Mouse (Mus musculus): ENCODE measurements around the gene BC004004. TPM values are rescaled to one million over a fixed set of nuclear protein-coding genes. Genes with fewer than 3 reads are reported as not detected.

BC004004 gene
- polyA plus RNA-seq, 1 experiment, result 102 TPM

DNA sequence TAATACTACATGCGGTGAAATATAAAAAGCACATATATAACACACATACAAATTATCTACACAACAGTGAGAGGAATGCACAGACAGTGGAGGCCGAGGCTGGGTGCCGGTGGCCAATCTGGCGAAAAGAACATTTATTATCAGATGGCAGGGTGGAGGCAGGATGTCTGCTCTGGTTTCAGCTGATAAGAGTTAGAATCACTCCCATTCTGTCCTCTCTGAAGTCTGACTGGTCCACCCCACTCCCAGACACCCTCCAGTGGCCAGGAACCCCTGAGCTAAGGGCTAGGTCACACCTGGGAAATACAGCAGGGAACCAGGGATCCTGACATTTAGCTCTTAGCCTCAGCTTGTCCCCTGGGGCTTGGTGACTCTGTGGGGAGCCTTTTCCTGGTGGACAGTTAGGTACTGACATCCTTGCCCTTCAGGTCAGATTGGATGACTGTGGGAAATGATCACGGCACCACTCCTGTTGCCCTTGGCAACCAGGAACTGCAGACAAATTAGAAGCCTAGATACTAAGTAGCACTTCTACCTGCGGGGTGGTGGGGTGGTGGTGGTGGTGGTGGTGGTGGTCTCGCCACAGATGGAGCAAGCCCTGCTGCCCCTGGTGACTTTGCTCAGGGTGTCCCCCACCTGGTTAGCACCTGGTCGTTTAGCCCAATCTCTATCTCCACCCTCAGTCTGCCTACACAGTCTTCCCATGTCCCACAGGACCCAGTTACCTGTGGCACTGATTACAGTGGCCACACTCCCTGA lies 51.5 kb downstream of the BC004004 start:
- WGBS, result 81% methylated on average over 8 of the region's 8 CpGs

DNA sequence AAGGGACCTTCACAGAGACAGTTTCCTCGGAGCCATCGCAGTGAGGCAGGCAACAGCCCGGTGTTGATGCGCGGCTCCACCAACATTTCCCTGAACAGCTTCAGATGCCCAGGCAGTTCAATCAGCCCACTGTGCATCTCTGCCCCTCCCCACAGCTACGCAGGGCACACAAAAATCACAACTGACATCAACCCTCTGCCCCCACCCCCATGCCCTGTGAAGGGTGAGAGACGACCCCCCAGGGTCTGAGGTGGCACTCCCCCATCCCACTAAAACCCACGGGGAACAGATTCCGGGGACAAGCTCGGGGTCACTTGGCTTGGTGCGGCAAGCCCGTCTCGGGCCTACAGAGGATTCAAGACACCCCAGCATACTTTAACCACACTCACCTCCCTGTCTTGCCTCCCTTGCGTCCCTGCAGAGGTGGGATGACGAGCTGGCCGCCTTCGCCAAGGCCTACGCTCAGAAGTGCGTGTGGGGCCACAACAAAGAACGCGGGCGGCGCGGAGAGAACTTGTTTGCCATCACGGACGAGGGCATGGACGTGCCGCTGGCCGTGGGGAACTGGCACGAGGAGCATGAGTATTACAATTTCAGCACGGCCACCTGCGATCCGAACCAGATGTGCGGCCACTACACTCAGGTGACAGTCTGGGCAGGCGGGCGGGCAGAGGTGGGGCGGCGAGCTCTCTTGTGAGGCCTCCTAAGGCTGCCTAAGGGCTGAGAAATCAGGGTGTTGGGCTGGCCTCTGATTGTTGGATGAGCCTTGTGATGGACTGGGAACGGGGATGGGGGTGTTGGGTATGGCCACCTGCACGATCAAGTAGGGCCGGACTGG lies 53.4 kb downstream of the BC004004 start:
- Histone ChIP-seq H3K4me3 (replicated peaks; ENCODE audit: insufficient read depth, low read depth, low read length) (no peak overlapping the region), H3K27ac (ENCODE audit: insufficient read depth, low read length) (no peak overlapping the region), H3K27me3 (ENCODE audit: control insufficient read depth, insufficient read depth, low read length) (no peaks in the 10 kb centered on the region; the same call in 1 of the 2 replicates), H3K4me1 (ENCODE audit: control insufficient read depth, insufficient read depth, low read length) (no peaks in the 10 kb centered on the region)
- 57% methylated on average over 41 of the region's 41 CpGs for WGBS
- TF ChIP-seq POLR2A (IDR thresholded peaks at IDR 0.05; ENCODE audit: borderline replicate concordance, insufficient read depth, low read length), result no peak
- no peak for TF ChIP-seq CTCF (IDR thresholded peaks at IDR 0.05; ENCODE audit: borderline replicate concordance, insufficient read depth, low read depth, low read length)
- DNase-seq, result no peak

More for the DNA sequence above, 51.5 kb downstream of the BC004004 start:
- DNase-seq, result no peak
- Histone ChIP-seq H3K4me3 (replicated peaks; ENCODE audit: insufficient read depth, low read depth, low read length) (no peak overlapping the region), H3K27ac (ENCODE audit: insufficient read depth, low read length) (no peak overlapping the region), H3K4me1 (ENCODE audit: control insufficient read depth, insufficient read depth, low read length) (no peaks in the 10 kb centered on the region), H3K27me3 (ENCODE audit: control insufficient read depth, insufficient read depth, low read length) (no peaks in the 10 kb centered on the region)
- TF ChIP-seq CTCF (IDR thresholded peaks at IDR 0.05; ENCODE audit: borderline replicate concordance, insufficient read depth, low read depth, low read length) (no peak), POLR2A (IDR thresholded peaks at IDR 0.05; ENCODE audit: borderline replicate concordance, insufficient read depth, low read length) (no peak)

DNA sequence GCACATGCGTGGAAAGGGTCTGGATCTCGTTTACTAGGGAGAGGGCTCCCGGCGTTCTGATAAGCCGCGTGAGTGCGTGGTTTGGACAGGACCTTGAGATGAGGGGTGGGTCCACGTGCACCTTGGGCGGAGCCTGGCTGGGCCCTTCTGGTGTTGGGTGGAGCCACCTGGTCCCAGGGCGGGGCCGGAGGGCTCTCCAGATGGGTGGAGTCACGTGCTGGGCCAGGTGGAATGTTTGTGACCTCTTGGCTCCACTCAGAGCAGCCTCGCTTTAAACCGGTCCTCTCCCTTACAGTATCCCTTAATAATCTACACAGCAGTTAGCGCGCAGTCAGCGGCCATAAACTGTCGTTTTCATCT lies 54.0 kb downstream of the BC004004 start:
- 65% methylated on average over 18 of the region's 18 CpGs for WGBS
- Histone ChIP-seq H3K4me3 (replicated peaks; ENCODE audit: insufficient read depth, low read depth, low read length) (no peak overlapping the region), H3K27ac (ENCODE audit: insufficient read depth, low read length) (no peak overlapping the region), H3K4me1 (ENCODE audit: control insufficient read depth, insufficient read depth, low read length) (no peaks in the 10 kb centered on the region), H3K27me3 (ENCODE audit: control insufficient read depth, insufficient read depth, low read length) (no peaks in the 10 kb centered on the region; the same call in 1 of the 2 replicates)
- no peak for DNase-seq
- TF ChIP-seq POLR2A (IDR thresholded peaks at IDR 0.05; ENCODE audit: borderline replicate concordance, insufficient read depth, low read length) (no peak), CTCF (IDR thresholded peaks at IDR 0.05; ENCODE audit: borderline replicate concordance, insufficient read depth, low read depth, low read length) (no peak)

DNA sequence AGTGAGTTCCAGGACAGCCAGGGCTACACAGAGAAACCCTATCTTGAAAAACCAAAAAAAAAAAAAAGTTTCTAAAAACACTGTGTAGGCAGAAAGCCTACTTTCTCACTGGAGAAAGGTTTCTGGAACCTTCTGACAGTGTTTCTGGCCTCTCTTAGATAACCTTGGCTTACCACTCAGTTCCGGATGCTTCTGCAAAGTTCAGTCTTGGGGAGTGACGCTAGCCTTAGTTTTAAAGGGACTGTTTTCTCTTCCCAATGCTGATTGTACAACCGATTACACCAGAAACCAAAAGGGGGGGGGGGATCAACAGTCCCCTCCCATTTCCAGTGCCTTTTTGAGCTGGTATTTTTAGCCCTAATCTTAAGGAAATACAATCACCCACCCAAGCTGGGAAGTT lies 55.0 kb downstream of the BC004004 start:
- no peak overlapping the region for H3K4me3 ChIP-seq (replicated peaks; ENCODE audit: insufficient read depth, low read depth, low read length)
- DNase-seq, result no peak
- WGBS, result 94% methylated on average over 3 of the region's 3 CpGs

DNA sequence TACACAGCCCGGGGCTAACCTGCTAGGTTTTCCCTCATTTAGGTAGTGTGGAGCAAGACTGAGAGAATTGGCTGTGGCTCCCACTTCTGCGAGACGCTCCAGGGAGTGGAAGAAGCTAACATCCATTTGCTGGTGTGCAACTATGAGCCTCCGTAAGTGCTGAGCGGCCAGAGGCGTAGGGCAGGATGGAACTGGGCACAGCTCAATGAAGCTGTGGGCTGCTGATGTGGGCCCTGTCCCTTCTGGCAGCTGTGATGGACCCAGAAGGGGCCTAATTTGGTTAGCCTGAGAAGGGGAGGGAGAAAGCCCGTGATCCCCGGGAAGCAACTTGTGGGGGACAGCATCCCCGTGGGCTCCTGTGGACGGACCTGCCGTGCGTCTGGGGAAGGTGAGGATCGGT lies 57.2 kb downstream of the BC004004 start:
- peaks cover 10% of the 10 kb centered on the region; the same call in 1 of the 2 replicates for H3K4me1 ChIP-seq (ENCODE audit: control insufficient read depth, insufficient read depth, low read length)
- H3K27ac ChIP-seq (ENCODE audit: insufficient read depth, low read length), result no peak overlapping the region
- WGBS, result 84% methylated on average over 13 of the region's 13 CpGs
- H3K4me3 ChIP-seq (replicated peaks; ENCODE audit: insufficient read depth, low read depth, low read length), result no peak overlapping the region
- no peaks in the 10 kb centered on the region; the same call in 1 of the 2 replicates for H3K27me3 ChIP-seq (ENCODE audit: control insufficient read depth, insufficient read depth, low read length)
- TF ChIP-seq POLR2A (IDR thresholded peaks at IDR 0.05; ENCODE audit: borderline replicate concordance, insufficient read depth, low read length), result no peak
- no peak for TF ChIP-seq CTCF (IDR thresholded peaks at IDR 0.05; ENCODE audit: borderline replicate concordance, insufficient read depth, low read depth, low read length)
- no peak for DNase-seq

More for the DNA sequence above, 55.0 kb downstream of the BC004004 start:
- no peak overlapping the region for H3K27ac ChIP-seq (ENCODE audit: insufficient read depth, low read length)
- no peaks in the 10 kb centered on the region for H3K4me1 ChIP-seq (ENCODE audit: control insufficient read depth, insufficient read depth, low read length)
- no peaks in the 10 kb centered on the region; the same call in 1 of the 2 replicates for H3K27me3 ChIP-seq (ENCODE audit: control insufficient read depth, insufficient read depth, low read length)
- TF ChIP-seq POLR2A (IDR thresholded peaks at IDR 0.05; ENCODE audit: borderline replicate concordance, insufficient read depth, low read length) (no peak), CTCF (IDR thresholded peaks at IDR 0.05; ENCODE audit: borderline replicate concordance, insufficient read depth, low read depth, low read length) (no peak)

DNA sequence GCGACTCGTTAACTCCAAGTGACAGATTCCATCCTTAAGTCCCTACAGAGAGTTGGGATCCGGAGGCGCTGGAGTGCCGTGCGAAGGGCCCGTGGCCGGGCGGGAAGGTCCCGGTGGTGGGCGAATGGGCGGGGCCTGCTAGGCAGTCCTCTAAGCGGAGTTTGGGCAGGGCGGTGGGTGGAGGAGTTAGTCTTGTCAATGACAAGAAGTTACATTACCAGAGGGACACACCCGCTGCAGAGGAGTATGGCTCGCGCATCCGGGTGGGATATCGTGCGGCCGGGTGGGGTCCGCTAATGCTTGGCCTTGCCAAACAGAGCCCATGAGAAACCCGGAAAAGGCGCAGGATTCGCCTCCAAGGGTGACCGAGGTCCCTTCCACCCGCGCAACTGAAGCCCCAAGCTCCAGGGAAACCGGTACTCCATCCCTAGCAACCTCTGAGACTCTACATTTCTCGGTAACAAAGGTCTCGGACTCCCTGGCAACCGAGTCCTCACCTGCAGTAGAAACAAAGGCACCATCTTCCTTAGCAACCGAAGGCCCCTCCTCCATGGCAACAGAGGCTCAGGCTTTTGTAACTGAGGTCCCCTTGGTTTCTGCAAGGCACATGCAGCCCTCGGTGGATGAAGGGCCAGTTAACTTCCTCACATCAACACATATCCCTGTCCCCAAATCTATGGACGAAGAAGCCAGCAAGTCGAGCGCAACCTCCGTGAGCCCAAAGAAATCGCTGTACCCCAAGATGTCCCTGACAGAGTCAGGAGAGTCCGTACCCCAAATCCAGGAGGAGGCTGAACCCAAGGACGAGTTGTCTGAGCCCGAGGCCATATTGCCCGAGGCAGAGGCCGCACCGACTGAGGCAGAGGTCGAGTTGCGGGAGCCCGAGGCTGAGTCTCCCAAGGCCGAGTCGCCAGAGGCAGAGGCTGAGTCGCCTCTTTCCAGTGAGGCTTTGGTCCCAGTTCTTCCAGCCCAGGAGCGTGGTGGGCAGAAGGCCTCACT lies 58.2 kb downstream of the BC004004 start:
- 51% methylated on average over 52 of the region's 52 CpGs for whole genome bisulfite sequencing
- no peak for DNase-seq
- Histone ChIP-seq H3K27me3 (ENCODE audit: control insufficient read depth, insufficient read depth, low read length) (no peaks in the 10 kb centered on the region; the same call in 1 of the 2 replicates), H3K4me3 (replicated peaks; ENCODE audit: insufficient read depth, low read depth, low read length) (no peak overlapping the region), H3K27ac (ENCODE audit: insufficient read depth, low read length) (no peak overlapping the region), H3K4me1 (ENCODE audit: control insufficient read depth, insufficient read depth, low read length) (peaks cover 20% of the 10 kb centered on the region)
- TF ChIP-seq CTCF (IDR thresholded peaks at IDR 0.05; ENCODE audit: borderline replicate concordance, insufficient read depth, low read depth, low read length) (no peak), POLR2A (IDR thresholded peaks at IDR 0.05; ENCODE audit: borderline replicate concordance, insufficient read depth, low read length) (no peak)

DNA sequence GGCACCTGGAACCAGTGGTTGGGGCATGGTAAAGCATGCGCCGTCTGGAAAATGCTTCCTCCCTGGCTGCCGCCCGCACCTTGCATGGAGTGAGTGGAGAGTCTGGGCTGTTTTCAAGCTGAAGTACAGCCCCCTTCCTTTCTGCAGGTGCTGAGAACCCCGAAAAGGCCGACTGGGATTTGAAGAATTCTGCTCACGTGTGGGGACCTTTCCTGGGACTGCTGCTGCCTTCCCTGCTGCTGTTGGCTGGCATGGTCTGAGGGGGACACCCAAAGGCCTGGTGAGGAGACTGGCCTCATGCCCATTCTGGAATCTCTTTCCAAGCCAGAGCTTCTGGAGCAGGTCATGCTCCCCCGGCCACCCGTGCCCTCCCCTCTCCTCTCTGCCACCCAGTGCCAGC lies 59.1 kb downstream of the BC004004 start:
- WGBS, result 84% methylated on average over 9 of the region's 9 CpGs
- DNase-seq, result no peak
- TF ChIP-seq POLR2A (IDR thresholded peaks at IDR 0.05; ENCODE audit: borderline replicate concordance, insufficient read depth, low read length) (no peak), CTCF (IDR thresholded peaks at IDR 0.05; ENCODE audit: borderline replicate concordance, insufficient read depth, low read depth, low read length) (no peak)
- Histone ChIP-seq H3K27me3 (ENCODE audit: control insufficient read depth, insufficient read depth, low read length) (no peaks in the 10 kb centered on the region; the same call in 1 of the 2 replicates), H3K4me3 (replicated peaks; ENCODE audit: insufficient read depth, low read depth, low read length) (no peak overlapping the region), H3K4me1 (ENCODE audit: control insufficient read depth, insufficient read depth, low read length) (peaks cover 26% of the 10 kb centered on the region), H3K27ac (ENCODE audit: insufficient read depth, low read length) (no peak overlapping the region)

All from cerebellum, adult 2 months (tissue).